Mouse (Mus musculus): Measurements from ENCODE around the gene Hpse2.

GRCm38 (mm10) chr19:42753141-42753917, 634.8 kb downstream of the Hpse2 start:
- no peak for TF ChIP-seq GATA1 (IDR thresholded peaks at IDR 0.05; ENCODE audit: low read length)
- no peak for TF ChIP-seq TAL1 (IDR thresholded peaks at IDR 0.05; ENCODE audit: low read length)
